Mouse (Mus musculus) kidney, adult 2 months (tissue): Measurements from ENCODE around the gene Tex26. TPM values are rescaled to one million over a fixed set of nuclear protein-coding genes. Genes with fewer than 3 reads are reported as not detected.

Experiments
- DNase-seq: peaks from one replicate; pipeline ENCODE4 v3.0.0; 2021
- H3K27ac ChIP-seq: fragments of 200-500 bp; 2 replicates; pipeline ENCODE4 v1.5.1; 2012; ENCODE audit warnings: low read depth, low read length, control low read depth, inconsistent platforms; ENCODE audit not compliant: insufficient read depth
- H3K27me3 ChIP-seq: fragments of 200-500 bp; replicated peaks from 2 replicates; pipeline ENCODE4 v1.6.1; 2012; ENCODE audit warnings: mild to moderate bottlenecking, moderate library complexity, low read length, inconsistent platforms; ENCODE audit not compliant: control insufficient read depth, insufficient read depth
- H3K36me3 ChIP-seq: fragments of 200-500 bp; 2 replicates; pipeline ENCODE4 v1.6.1; 2012; ENCODE audit warnings: mild to moderate bottlenecking, moderate library complexity, low read length, inconsistent platforms; ENCODE audit not compliant: control insufficient read depth, insufficient read depth
- H3K4me1 ChIP-seq: fragments of 200-500 bp; 2 replicates; pipeline ENCODE4 v1.6.1; 2011; ENCODE audit warnings: low read length; ENCODE audit not compliant: control insufficient read depth, insufficient read depth
- H3K4me3 ChIP-seq: fragments of 200-500 bp; 2 replicates; pipeline ENCODE4 v1.5.1; 2011; ENCODE audit warnings: mild to moderate bottlenecking, low read depth, low read length, control low read depth; ENCODE audit not compliant: insufficient read depth
- CTCF ChIP-seq: fragments of 200-500 bp; conservative IDR thresholded peaks from 2 replicates; pipeline ENCODE4 v1.5.1; 2011; ENCODE audit warnings: low read depth, mild to moderate bottlenecking, control low read depth, low read length, moderate library complexity, mixed read lengths; ENCODE audit not compliant: insufficient read depth, insufficient read length
- POLR2A ChIP-seq: fragments of 200-500 bp; IDR thresholded peaks from one replicate; pipeline ENCODE4 v1.6.1; 2011; ENCODE audit warnings: low read depth, low read length, control low read depth
- WGBS: fragments of 180-500 bp; shearing (Covaris S2); methylation state at CpG from one replicate; pipeline ENCODE4 v1.1.7; 2018; 5-methylcytosine and 5-hydroxymethylcytosine counted together
- polyA plus RNA-seq: library from polyadenylated mRNA; depleted of rRNA; stranded (reverse); fragments of >200 nt; gene quantifications from 2 replicates; pipeline ENCODE4 v1.2.3, GENCODE M21; 2012

Tex26 gene
- polyA plus RNA-seq, 1 experiment: not detected

DNA sequence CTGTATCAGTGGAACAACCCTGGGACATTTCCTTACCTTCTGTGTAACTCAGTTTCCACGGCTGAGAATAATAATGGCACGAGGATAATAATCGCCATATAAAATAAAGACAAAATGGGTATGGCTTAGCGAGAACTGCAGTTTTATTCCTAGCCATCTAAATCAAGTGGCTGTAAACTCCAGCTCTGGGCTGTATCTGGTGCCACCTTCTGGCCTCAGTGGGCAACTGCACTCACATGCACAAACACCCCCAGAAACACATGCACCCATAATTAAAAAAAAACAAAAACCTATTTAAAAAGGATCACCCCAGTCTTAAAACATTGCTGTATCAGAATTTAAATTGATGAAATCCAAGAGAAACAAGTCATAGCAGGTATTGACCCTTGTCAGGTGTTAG, 22.1 kb upstream of the Tex26 start:
- WGBS: over 99% methylated on average over 4 of the region's 4 CpGs
- Histone ChIP-seq H3K27me3 (no peaks in the 10 kb centered on the region), H3K4me1 (no peaks in the 10 kb centered on the region), H3K27ac (no peak overlapping the region), H3K4me3 (no peak overlapping the region), H3K36me3 (no peaks in the 10 kb centered on the region)
- no peak for DNase-seq
- TF ChIP-seq POLR2A (no peak), CTCF (0 out of 2 replicates have a peak, but pooled peaks have one; percentile 28)

DNA sequence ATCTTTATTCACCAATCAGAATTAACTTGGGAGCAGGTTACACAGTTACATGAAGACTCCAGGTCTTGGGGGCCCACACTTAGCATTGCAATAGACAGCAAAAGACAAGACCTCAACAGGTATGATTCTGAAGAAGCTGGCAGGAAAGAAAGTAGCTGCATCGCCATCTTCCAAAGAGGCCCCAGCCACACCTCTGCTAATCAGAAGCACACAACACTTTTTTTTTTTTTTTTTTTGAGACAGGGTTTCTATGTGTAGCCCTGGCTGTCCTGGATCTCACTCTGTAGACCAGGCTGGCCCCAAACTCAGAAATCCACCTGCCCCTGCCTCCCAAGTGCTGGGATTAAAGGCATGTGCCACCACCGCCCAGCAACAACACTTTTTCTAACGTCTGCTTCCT, 12.9 kb upstream of the Tex26 start:
- Histone ChIP-seq H3K27ac (no peak overlapping the region), H3K36me3 (no peaks in the 10 kb centered on the region), H3K4me3 (no peak overlapping the region), H3K27me3 (no peaks in the 10 kb centered on the region), H3K4me1 (no peaks in the 10 kb centered on the region)
- no peak for DNase-seq
- WGBS: 90% methylated on average over 3 of the region's 3 CpGs
- TF ChIP-seq CTCF: no peak
- TF ChIP-seq POLR2A: no peak

DNA sequence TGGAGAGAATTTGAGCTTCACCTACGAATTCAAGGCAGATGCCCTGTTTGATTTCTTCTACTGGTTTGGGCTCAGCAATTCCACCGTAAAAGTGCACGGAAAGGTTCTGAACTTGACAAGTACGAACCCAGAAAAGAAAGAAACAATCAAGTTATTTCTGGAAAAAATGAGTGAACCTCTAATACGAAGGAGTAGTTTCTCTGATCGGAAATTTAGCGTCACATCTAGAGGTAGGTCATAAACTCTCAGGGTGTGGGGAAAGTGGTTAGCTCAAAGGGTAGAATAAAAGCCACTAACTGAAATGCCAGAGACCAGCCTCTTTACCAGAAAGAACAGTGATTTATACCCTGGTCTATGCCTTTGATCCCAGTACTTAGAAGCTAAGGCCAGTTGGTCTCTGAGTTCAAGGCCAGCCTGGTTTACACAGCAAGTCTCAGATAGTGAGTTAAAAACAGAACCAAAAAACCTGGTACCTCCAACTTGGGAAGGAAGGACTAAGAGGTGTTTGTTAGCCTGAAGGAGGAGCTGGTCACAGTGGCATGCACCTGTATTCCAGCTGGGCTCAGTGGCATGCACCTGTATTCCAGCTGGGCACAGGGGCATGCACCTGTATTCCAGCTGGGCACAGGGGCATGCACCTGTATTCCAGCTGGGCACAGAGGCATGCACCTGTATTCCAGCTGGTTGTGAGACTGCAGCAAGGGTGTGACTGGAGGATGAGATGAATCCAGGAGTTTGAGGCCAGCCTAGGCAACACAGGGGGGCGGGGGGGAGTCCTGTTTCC, 12.0 kb upstream of the Tex26 start:
- Histone ChIP-seq H3K4me1 (no peaks in the 10 kb centered on the region), H3K27me3 (no peaks in the 10 kb centered on the region), H3K4me3 (no peak overlapping the region), H3K27ac (no peak overlapping the region), H3K36me3 (no peaks in the 10 kb centered on the region)
- 94% methylated on average over 8 of the region's 8 CpGs for WGBS
- DNase-seq: no peak
- no peak for TF ChIP-seq POLR2A
- TF ChIP-seq CTCF: no peak

DNA sequence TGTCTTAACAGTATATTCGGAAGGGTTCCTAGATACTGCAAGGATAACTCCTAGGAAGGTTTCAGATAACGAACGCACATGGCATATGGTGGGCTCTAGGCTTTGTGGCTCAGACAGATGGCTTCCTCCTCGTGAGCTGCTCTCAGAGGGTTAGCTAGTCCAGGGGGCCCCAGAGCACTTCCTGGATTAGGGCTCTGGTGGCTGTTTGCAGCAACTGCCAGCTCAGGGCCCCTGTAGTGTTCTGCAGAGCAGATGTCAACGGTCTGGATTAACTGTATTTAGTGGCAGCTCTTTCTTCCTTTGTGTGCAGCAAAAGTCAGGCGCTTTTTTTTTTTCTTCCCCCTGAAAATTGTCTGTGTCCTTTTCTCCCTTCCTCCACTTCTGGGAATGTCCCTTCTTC, 11.1 kb upstream of the Tex26 start:
- TF ChIP-seq CTCF (no peak), POLR2A (no peak)
- H3K27ac ChIP-seq: no peak overlapping the region
- WGBS: 27% methylated on average over 6 of the region's 6 CpGs
- H3K4me1 ChIP-seq: no peaks in the 10 kb centered on the region
- H3K36me3 ChIP-seq: no peaks in the 10 kb centered on the region
- H3K4me3 ChIP-seq: no peak overlapping the region
- DNase-seq: no peak
- H3K27me3 ChIP-seq: no peaks in the 10 kb centered on the region

DNA sequence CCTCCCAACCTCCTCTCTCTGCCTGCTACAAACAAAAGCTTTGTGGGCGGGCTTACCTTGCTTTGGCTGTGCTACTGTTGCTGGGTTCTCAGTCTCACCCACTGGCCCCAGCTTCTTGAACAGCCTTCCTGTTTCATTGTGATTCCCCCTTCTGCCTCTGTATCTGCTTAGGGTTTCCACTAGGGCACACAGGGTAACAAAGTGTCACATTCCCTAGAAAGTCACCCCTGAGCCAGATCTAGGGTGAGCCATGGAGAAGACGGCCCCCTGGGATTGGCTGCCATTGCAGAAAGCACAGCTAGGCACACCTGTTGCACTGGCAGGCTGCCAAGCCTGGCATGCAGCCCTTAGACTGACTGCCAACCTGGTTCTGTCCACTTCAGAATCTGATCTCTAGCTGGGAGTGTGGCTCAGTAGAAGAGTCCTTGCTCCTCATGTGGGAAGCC, 10.6 kb upstream of the Tex26 start:
- Histone ChIP-seq H3K4me1 (no peaks in the 10 kb centered on the region), H3K36me3 (no peaks in the 10 kb centered on the region), H3K4me3 (no peak overlapping the region), H3K27ac (no peak overlapping the region), H3K27me3 (no peaks in the 10 kb centered on the region)
- TF ChIP-seq POLR2A (no peak), CTCF (no peak)
- DNase-seq: peak; percentile 84
- 39% methylated on average over 2 of the region's 2 CpGs for WGBS

DNA sequence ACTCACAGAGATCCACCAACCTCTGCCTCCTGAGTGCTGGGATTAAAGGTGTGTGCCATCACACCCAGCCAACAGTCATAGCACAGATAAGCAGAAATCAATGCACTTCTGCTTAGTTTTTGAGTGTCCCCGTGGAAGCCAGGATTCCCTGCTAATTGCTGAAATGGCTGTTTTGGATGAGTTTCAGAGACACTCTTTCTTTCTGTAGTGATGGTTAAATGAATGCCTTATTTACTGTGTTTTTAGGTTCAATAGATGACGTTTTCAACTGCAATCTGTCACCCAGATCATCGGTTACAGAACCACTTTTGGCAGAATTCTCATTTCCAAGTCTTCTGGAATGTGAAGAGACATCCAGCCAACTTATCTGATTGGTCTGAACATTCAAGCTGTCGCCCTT, 9.9 kb upstream of the Tex26 start:
- no peak overlapping the region for H3K27ac ChIP-seq
- no peak for TF ChIP-seq POLR2A
- no peak for TF ChIP-seq CTCF
- 82% methylated on average over 4 of the region's 4 CpGs for WGBS

DNA sequence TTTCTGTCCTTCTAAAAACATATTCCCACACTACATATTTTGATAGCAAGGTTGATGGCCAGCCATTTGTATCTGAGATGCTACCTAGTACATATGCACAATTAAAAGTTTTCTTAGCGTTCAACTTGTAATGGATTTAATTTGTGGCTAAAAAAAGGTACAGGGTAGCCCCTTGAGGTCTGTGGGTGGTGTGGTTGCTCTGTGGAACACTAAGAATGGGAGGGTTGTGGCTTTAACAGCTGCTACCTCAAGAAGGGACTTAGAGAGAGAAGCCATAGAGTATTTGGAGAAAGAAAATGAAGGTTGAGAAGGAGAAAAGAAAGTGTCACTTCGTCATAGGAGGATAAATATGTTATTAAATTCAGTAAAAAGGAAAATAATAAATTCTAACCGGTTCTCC, 8.5 kb upstream of the Tex26 start:
- Histone ChIP-seq H3K27ac (no peak overlapping the region), H3K4me3 (no peak overlapping the region), H3K4me1 (no peaks in the 10 kb centered on the region), H3K36me3 (no peaks in the 10 kb centered on the region), H3K27me3 (no peaks in the 10 kb centered on the region)
- WGBS: 83% methylated on average over 3 of the region's 3 CpGs
- DNase-seq: no peak
- TF ChIP-seq POLR2A: no peak
- TF ChIP-seq CTCF: no peak

More for the DNA sequence above, 9.9 kb upstream of the Tex26 start:
- DNase-seq: no peak
- Histone ChIP-seq H3K36me3 (no peaks in the 10 kb centered on the region), H3K4me3 (no peak overlapping the region), H3K27me3 (no peaks in the 10 kb centered on the region), H3K4me1 (no peaks in the 10 kb centered on the region)
